ENCODE assay signal across 8 mouse cellular contexts in the genomic region with DNA sequence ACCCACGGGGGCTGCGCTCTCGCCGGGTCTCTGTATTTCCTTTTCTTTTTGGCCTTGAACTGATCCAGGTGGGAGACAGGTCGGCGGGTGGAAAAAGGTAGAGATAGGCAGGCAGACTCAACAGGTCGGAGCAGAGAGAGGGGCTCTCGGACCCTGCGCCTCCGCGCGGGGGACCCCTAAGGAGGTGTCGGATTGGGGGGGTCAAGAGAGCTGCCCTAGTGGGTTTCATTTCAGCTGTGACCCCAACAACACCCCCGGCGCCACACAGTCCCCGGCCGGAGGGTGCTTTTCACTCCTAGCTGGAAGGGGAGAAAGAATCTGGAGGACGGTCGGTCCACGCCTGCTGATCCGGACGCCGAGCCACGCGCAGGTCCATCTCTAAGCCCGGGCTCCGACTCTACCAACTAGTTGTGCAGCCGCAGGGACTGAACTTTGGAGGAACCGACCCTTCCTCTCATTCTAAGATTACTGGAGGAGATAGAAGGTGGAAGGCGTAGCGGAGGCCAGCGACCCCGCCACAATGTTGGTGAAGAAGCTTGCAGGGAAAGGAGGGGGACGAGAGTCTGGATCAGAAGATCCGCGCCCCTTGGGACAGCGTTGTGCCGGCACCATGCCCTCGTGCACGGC. TPM values are rescaled to one million over a fixed set of nuclear protein-coding genes. Genes with fewer than 3 reads are reported as not detected.
DNase-seq lines count a peak whose midpoint lies in the region; ATAC-seq lines count a peak whose summit lies in the region.

No protein-coding gene starts in this region.

- H3K36me3 ChIP-seq in embryonic facial prominence, embryonic 13.5 days, result no peaks in the 10 kb centered on the region
- H3K36me3 ChIP-seq in hindbrain, embryonic 13.5 days, result no peaks in the 10 kb centered on the region
- H3K36me3 ChIP-seq in liver, embryonic 16.5 days (ENCODE audit: control insufficient read depth, insufficient read depth), result no peaks in the 10 kb centered on the region

- peak overlapping the region; percentile 68 for H3K4me3 ChIP-seq in embryonic facial prominence, embryonic 13.5 days
- H3K4me3 ChIP-seq in hindbrain, embryonic 13.5 days, result peak overlapping the region; percentile 58
- peak overlapping the region; percentile 43 for H3K4me3 ChIP-seq in liver, embryonic 16.5 days (ENCODE audit: low read depth, low read length)

- peak overlapping the region; percentile 98 for H3K4me2 ChIP-seq in embryonic facial prominence, embryonic 13.5 days
- H3K4me2 ChIP-seq in hindbrain, embryonic 13.5 days, result peak overlapping the region; percentile 97
- peak overlapping the region; percentile 65 for H3K4me2 ChIP-seq in liver, embryonic 16.5 days (ENCODE audit: low read depth, low read length)

- under 1% methylated on average over 40 of the region's 40 CpGs for WGBS in embryonic facial prominence, embryonic 13.5 days
- under 1% methylated on average over 40 of the region's 40 CpGs for WGBS in hindbrain, embryonic 13.5 days
- 1% methylated on average over 40 of the region's 40 CpGs for WGBS in liver, embryonic 16.5 days (ENCODE audit: insufficient replicate concordance)

- no peaks in the 10 kb centered on the region for H3K9me3 ChIP-seq in embryonic facial prominence, embryonic 13.5 days
- H3K9me3 ChIP-seq in hindbrain, embryonic 13.5 days, result no peaks in the 10 kb centered on the region
- H3K9me3 ChIP-seq in liver, embryonic 16.5 days (replicated peaks; ENCODE audit: control insufficient read depth, low read length), result no peaks in the 10 kb centered on the region

- peak; percentile 38; the same call in 1 of the 2 replicates for ATAC-seq in embryonic facial prominence, embryonic 13.5 days (ENCODE audit: insufficient number of reproducible peaks, insufficient read depth, low FRiP score, low TSS enrichment, low read depth)
- ATAC-seq in hindbrain, embryonic 13.5 days (ENCODE audit: low FRiP score), result peak; percentile 60
- peak; percentile 9; the same call in 1 of the 2 replicates for ATAC-seq in liver, embryonic 16.5 days (ENCODE audit: low read depth)
- ATAC-seq in neutrophil, adult 5-6 weeks (ENCODE audit: extremely low read depth, insufficient number of reproducible peaks, low FRiP score, poor library complexity, severe bottlenecking), result 0 out of 2 replicates have a peak, but pooled peaks have one; percentile 3

- peak overlapping the region; percentile 73 for H3K9ac ChIP-seq in embryonic facial prominence, embryonic 13.5 days
- H3K9ac ChIP-seq in hindbrain, embryonic 13.5 days, result peak overlapping the region; percentile 67
- H3K9ac ChIP-seq in liver, embryonic 16.5 days (ENCODE audit: low read depth, low read length), result no peak overlapping the region; the same call in 1 of the 2 replicates

- DNase-seq in layer of hippocampus, adult 11-12 months (ENCODE audit: low spot score), result peak; percentile 7
- no peak for DNase-seq in layer of hippocampus, adult 9-10 months (ENCODE audit: low spot score)
- DNase-seq in adrenal gland, postnatal 10 days, result peak; percentile 39
- DNase-seq in thymus, postnatal 36 days, result no peak

- peaks cover 14% of the 10 kb centered on the region for H3K4me1 ChIP-seq in embryonic facial prominence, embryonic 13.5 days
- peaks cover 11% of the 10 kb centered on the region for H3K4me1 ChIP-seq in hindbrain, embryonic 13.5 days (replicated peaks)
- H3K4me1 ChIP-seq in liver, embryonic 16.5 days (ENCODE audit: control insufficient read depth, low read depth, low read length), result no peaks in the 10 kb centered on the region; the same call in 1 of the 2 replicates

- H3K27me3 ChIP-seq in embryonic facial prominence, embryonic 13.5 days, result peaks cover 15% of the 10 kb centered on the region
- H3K27me3 ChIP-seq in hindbrain, embryonic 13.5 days, result peaks cover 24% of the 10 kb centered on the region
- H3K27me3 ChIP-seq in liver, embryonic 16.5 days (ENCODE audit: control insufficient read depth, insufficient read depth, low read depth, low read length), result peaks cover 19% of the 10 kb centered on the region

- no peak overlapping the region for H3K27ac ChIP-seq in embryonic facial prominence, embryonic 13.5 days
- no peak overlapping the region for H3K27ac ChIP-seq in hindbrain, embryonic 13.5 days
- no peak overlapping the region for H3K27ac ChIP-seq in liver, embryonic 16.5 days (ENCODE audit: low read length)

RNA-seq across cellular contexts. Expression of a gene that starts 49.8 kb away (rescaled TPM):
- total RNA-seq in adrenal gland, postnatal 10 days (2021), result 1 to 10 TPM; 4.6 to 5.6 TPM
- 13.5 and 14.8 TPM in 2 replicates for polyA plus RNA-seq in embryonic facial prominence, embryonic 13.5 days (2015; fragmentation: Nextera tagmentation; extraction: Ambion mirVana)
- 3.4 and 3.6 TPM in 2 replicates for polyA plus RNA-seq in hindbrain, embryonic 13.5 days (2015; fragmentation: Nextera tagmentation; extraction: Ambion mirVana)
- 0.77 and 1.0 TPM in 2 replicates for polyA plus RNA-seq in liver, embryonic 16.5 days (2015; fragmentation: Nextera tagmentation; extraction: Ambion mirVana)
- not detected in 2 replicates for total RNA-seq in neutrophil, adult 5-6 weeks (2017)

Comparison
In these comparisons a context has a peak if more than half of its experiments do, and no peak if none do; other contexts are left out.
1. DNase-seq: peak in layer of hippocampus, adult 11-12 months (single experiment) and adrenal gland, postnatal 10 days (single experiment); none in layer of hippocampus, adult 9-10 months (single experiment) and thymus, postnatal 36 days (0 of 2).
2. ATAC-seq: peak in every context shown above with its lines; median percentile 60 in hindbrain, embryonic 13.5 days; 38 in embryonic facial prominence, embryonic 13.5 days; 9 in liver, embryonic 16.5 days; 3 in neutrophil, adult 5-6 weeks.
3. Peak in every context shown above with its lines, with median percentiles within 50 percentile points of each other: H3K4me2 ChIP-seq and H3K4me3 ChIP-seq.